Mouse (Mus musculus) adrenal gland, postnatal 36 days (tissue): ENCODE results near the gene Tmc8. TPM values are rescaled to one million over a fixed set of nuclear protein-coding genes. Genes with fewer than 3 reads are reported as not detected.
"Not testable (repeated sequence)": the region's sequence is repeated elsewhere in the genome, so short reads cannot be mapped to it uniquely, and the experiment has no call there.

ENCODE experiments used
- DNase-seq, 2 experiments: peaks; one replicate each; pipeline ENCODE4 v3.0.0; 2021; ENCODE audit warnings: mixed read lengths in 1 of 2
- total RNA-seq, 2 experiments: library from RNA; stranded (reverse); gene quantifications; 2 replicates each; pipeline ENCODE4 v1.2.3; 2021

Tmc8 gene
- total RNA-seq, 2 experiments from 2014 or later, result 3.9 to 6.0 TPM

DNA sequence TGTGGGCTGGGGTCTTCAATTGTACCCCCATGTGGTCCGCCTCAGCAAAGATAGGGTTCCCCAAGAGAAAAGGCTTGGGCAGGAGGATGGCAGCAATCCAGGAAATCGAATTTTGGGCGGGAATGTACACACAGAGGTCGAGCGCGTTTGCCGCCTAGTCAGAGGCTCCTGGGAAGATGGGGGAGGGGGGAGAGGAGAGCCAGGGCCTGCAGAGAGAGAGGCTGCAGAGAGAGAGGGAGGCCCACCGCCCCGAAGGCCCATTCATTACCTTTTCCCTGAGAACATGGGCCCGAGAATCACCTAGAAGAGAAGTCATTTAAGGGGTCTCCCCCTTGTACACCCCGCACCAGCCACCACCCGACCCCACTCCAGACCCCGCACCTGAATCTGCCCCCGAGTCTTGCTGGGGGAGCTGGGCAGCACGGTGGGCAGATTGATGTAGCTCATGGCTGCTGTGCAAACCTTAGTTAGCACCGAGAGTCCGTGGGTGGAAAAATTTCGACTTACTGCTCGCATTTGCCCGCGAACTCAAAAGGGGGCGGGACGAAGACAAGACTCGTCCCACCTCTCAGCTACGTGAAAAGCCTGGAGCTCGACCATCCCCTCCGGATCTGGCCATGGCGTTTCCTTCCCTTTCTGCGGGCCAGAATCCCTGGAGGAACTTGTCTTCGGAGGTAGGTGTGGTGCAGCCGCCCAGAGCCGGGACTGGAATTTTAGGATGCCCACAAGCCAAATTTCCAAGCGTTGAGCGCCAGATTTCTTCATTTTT lies 43.6 kb downstream of the Tmc8 start, which contains the start of the genes Afmid and Tk1:
Gene Afmid, plus strand, starts transcription at position 592 of the 769 bp plus-strand sequence.
Gene Tk1, minus strand, starts transcription at position 760 of the 769 bp plus-strand sequence.
- peak; percentile 78 to 83 for DNase-seq

DNA sequence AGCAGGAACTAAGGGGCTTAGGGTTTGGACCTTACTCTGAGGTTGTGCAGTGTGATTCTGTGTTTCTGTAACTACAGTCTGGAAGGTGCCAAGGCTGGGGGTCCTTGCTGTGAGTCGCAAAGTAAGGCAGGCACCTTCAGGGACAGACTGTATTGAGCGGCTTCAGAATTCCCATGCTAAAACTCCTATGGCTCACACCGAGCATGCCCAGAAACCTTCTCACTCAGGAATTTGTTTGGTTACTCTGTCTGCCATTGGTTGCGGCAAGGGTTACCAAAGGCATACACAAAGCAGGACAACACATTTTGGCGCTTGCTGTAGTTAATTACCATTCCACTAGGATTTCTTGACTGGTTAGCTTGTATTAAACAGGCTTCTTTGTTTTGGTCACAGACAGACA lies 44.3 kb downstream of the Tmc8 start:
- DNase-seq, result no peak

DNA sequence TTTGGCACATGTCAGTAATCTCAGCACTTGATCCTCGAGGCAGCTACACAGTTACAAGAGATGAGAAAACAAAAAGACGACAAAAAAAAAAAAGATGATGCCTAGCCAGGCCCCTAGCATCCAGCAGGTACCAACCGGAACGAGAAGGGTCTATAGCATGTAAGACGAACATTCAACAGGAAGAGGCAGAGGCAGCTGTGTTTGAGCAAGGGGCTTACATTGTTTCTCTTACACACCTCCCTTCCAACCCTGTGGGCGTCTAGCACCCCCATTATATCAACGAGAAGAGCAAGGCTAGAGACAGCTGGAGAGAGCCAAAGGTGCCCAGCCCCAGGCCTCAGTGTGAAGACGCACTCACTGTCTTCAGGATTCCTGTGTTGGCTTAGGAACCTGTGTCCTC lies 45.0 kb downstream of the Tmc8 start:
- no peak for DNase-seq

DNA sequence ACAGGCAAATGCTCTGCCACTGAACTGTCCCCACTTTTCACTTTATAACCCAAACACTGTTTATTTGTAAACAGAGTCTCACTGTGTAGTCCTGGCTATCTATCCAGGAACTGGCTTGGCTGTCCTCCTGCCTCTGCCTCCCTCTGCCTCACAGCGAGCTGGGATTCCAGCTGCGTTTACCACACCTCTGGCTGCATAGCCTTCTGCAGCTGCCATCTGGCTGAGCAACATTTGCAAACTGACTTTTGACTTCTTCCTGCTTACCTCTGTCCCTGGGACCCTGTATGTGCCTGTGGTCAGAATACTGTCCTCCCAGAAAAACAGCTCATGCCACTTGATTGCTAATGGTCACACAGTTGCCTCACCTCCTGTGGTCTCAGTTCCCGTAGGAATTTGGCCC lies 45.5 kb downstream of the Tmc8 start:
- no peak for DNase-seq

DNA sequence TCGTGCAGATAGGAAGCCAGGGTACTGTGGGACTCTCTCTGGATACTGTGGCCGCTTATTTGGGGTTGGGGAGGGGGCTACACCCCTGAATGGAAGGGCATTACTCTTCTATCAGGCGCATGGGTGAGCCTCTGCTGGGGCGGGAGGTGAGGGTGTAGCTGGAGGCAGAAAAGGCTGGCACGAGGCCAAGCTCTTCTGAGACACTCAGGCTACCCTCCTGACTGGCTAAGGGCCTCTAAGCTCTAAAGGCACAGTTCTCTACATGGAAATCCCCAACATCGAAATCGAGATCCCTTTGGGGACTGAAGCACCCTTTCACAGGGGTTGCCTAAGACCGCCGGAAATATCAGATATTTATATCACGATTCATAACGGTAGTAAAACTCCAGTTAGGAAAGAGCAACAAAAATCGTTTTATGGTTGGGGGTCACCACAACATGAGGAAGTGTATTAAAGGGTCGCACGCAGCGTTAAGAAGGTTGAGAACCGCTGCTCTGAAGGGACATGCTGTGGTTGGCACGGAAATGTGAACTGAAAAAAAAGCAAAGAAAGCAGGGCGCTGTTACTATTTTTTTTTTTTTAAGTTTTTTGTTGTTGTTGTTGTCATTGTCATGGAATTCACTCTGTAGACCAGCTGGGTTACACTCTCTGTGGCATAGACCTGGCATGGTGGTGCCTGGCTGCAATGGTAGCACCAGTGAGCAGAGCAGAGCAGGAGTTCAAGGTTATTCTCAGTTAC lies 46.4 kb downstream of the Tmc8 start:
- DNase-seq, result peak in 1 of 2 experiments; percentile 29

DNA sequence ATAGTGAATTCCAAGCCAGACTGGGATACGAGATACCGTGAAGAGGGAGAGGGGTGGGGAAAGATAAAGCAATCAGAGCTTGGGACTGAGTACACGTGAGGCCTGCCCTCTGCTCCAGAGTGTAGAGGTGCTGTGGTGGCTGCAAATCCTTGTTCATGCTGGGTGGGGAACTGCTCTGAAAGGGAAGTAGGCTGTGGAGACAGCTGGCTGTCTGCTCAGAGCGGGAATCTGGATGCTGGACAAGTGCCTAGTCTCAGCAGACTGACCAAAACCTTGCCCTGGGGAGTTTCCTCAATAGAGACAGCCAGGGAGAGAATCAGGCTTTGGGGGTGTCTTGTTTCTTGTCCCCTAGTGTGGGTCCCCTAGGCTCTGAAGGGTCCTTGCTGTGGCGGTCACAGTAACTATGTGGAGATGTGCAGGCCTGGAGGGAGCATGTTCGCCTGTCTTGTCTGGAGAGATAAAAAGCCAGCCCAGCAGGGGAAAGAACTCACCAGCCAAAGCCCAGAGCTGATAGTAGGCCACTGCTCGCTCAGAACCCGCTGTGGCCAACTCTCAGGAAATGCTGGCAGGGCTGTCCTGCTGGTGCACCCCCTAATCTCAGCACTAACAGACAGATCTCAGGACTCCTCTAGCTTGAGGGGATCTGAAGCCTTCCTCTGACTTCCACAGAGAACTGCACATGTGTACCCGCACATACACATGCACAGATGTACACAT lies 47.2 kb downstream of the Tmc8 start:
- peak; percentile 41 to 53 for DNase-seq

DNA sequence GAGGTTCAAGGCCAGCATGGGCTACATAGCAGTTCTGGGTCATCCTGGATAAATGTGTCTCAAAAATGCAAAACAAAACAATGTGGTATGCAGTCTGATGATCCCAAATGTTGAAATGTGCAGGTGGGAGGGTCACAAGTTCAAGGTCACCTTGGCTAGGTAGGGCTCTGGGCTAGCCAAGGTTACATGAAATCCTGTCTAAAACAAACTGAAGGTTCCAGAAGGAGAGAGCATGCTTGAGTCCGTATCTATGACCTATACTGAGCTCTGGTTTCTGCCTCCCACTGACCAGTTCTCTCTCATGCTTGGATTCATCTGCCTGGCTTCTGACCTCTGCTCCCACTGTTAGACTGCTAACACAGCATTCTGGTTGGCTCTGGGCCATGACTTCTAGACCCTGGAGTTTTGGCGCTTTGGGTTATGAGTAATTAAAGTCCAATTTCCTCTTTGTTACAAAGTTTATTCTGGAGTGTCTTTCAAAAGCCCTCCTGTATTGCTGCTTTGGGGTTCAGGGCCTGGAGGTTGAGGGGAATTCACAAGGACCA lies 47.9 kb downstream of the Tmc8 start:
- DNase-seq, result peak; percentile 33 to 61

DNA sequence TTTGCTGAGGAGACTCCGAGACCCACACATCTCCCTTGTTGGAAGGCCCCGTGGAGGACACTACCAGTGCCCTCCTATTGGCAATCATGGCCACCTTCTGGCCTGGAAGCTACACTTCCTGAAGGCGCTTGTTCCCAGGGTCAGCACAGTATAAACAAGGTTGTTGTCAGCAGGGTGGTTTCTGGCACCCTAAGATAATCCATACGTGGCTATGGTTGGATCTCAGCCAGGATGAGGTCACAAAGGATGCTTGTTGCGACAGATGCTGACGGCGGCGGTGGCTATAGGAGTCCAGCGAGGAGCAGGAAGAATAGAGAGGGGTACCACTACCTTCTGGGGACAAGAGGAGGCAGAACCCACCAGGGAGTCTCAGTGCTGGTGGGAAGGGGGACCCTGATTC lies 48.5 kb downstream of the Tmc8 start:
- DNase-seq, result no peak

DNA sequence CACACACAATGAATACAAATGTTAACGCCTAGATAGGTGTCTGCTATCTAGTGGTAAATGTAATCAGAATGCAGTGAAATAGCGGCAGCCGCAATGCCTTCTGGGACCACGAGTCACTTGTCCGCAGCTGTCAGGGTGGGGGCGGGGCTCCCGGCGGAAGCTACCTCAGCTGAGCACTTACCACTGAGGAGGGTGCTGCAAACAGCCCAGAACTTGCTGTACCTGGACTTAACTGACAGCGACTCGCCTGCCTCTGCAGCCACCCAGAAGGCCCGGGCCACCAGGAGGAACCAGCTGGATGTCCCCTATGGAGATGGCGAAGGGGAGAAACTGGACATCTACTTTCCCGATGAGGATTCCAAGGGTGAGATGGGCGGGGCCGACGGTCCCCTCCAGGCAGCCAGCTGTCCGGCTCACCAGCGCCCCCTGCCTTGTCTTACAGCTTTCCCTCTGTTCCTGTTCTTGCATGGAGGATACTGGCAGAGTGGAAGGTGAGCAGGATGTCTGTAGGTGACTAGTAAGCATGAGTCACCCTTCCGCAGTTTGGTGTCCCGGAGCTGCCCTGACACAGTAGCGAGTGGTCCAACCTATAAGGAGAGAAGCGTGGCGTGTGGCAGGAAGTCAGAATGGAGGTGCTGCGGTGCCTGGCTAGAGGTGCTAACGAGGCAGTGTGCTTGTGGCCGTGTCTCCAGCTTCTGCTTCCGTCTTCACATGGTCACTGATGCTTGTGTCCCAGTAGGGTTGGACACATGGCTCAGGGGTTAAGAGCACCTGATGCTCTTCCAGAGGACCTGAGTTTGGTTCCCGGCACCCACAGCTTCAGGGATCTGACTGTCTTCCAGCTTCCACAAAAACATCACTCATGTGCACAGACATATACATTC lies 50.5 kb downstream of the Tmc8 start:
- DNase-seq, result peak; percentile 65 to 83

DNA sequence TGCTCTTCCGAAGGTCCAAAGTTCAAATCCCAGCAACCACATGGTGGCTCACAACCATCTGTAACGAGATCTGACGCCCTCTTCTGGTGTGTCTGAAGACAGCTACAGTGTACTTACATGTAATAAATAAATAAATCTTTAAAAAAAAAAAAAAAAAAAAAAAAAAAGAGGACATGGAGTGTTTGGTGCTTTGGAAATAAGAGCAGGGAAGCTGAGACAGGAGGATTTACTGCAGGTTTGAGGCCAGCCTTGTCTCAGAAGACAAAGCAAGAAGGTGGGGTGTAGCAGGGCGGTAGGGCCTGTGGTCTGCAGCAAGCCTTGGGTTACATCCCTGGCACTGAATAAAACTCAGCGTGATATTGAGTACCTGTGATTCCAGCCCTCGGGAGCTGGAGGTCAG lies 51.6 kb downstream of the Tmc8 start:
- not testable (repeated sequence) for DNase-seq

DNA sequence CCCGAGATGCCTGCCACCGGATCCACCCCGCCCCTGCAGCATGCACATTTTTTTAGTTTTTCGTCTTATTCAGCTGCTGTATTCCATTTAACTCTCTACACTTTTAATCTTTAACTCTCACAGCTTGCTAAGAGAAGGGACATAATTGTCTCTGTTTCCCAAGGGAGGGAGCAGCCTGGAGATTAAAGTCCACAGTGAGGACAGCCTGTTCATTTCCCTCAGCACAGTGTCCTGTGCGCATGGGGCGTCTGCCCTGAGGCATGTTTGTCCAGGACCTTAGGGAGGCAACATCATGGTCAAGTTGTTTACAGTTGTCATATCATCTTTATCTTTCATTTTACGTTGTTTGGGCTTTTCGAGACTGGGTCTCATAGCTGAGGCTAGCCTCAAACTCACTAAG lies 52.2 kb downstream of the Tmc8 start:
- no peak for DNase-seq

DNA sequence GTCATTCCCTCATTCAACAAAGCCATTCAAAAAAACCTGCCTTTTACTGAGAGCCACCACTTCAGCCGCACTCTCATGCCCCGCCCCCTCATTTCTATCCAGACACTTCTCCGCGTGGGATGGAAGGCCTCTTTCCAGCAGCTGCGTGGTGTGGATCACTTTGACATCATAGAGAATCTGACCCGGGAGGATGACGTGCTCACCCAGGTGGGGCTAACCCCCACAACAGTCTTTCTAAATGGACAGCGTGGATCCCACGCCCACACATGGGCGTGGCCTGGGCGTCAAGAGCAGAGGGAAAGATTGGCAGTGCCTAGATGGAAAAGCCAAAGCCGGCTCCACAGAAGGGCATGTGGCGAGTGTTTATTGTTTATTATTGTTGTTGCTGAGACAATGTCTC lies 54.4 kb downstream of the Tmc8 start:
- DNase-seq, result peak in 1 of 2 experiments; percentile 59

DNA sequence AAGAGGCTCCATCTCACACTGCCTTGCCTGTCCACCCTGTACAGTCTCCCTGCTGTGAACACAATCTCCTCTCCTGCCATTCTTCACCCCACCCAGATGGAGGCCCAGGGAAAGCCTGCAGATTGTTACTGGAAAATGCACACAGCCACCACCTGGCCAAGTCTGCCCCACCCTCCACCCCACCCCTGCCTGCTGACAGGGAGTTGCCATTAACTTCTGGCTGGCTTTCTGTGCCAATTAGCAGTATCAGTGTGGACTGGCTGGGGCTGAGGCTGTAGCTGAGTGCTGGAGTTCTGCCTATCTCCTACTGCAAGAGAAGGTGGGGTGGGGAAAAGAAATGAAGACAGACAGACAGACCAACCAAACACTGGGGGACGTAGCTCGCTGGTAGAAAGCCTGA lies 56.7 kb downstream of the Tmc8 start:
- DNase-seq, result no peak

DNA sequence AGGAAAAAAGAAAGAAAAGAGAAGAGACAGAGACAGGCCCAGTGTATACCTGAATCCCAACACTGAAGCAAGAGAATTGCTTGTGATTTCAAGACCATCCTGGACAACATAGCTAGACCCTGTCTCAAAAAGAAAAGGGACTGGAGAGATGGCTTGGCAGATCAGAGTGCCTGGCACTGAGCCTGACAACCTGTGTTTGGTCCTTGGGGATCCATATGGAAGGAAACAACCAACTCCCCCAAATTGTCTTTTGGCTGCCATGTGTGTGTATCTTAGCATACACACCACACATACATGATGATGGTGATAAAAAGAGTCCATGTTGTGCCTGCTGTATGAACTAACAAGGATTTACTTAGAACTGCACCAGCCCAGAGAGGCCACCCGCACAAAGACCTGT lies 57.1 kb downstream of the Tmc8 start:
- no peak for DNase-seq

DNA sequence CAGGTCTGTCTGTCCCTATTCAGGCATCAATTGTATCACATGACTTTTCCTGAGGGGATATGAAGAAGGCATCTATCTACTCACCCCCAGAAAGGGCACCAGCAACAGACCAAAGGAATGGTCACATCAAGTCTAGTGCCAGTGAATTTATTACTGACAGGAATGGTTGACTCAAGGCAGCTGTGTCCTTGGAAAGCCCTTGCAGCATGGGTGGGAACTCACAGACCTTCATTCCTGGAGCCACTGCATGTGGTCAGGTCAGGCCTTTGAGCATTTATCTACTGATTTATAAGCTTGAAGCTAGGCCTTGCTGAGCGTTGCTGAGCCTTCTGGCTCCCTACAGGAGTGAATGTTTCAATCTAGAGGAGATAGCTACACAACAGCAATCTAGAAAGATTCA lies 59.0 kb downstream of the Tmc8 start:
- peak; percentile 44 to 53 for DNase-seq

Other genes starting within 250 kb of the Tmc8 start
- 10 to 100 TPM; 18.6 to 26.3 TPM for gene Tnrc6c, start 127.8 kb upstream of the Tmc8 start, total RNA-seq
- gene Tmc6, start 122 bp downstream of the Tmc8 start, total RNA-seq, result 10 to 100 TPM; 25.4 to 31.3 TPM
- not detected for gene 6030468B19Rik, start 15.6 kb downstream of the Tmc8 start, total RNA-seq
- gene Gm20708, start 27.6 kb downstream of the Tmc8 start, total RNA-seq, result under 1 TPM; 0.50 to 0.63 TPM
- gene Syngr2, start 27.6 kb downstream of the Tmc8 start, total RNA-seq, result 10 to 100 TPM; 80.4 to 97.8 TPM
- gene Afmid, start 43.8 kb downstream of the Tmc8 start, total RNA-seq, result 1 to 10 TPM; 6.5 to 8.6 TPM
- gene Tk1, start 44.0 kb downstream of the Tmc8 start, total RNA-seq, result 1 to 10 TPM; 7.9 to 8.8 TPM
- gene Birc5, start 67.2 kb downstream of the Tmc8 start, total RNA-seq, result 1 to 10 TPM; 5.0 to 5.4 TPM
- gene Tmem235, start 78.7 kb downstream of the Tmc8 start, total RNA-seq, result not detected
- gene Tha1, start 91.4 kb downstream of the Tmc8 start, total RNA-seq, result 10 to 100 TPM; 10.3 to 13.3 TPM
- 10 to 100 TPM in 1 of 2 experiments, 1 to 10 TPM in 1; 6.6 to 17.5 TPM for gene Socs3, start 188.0 kb downstream of the Tmc8 start, total RNA-seq
- 10 to 100 TPM; 54.7 to 58.7 TPM for gene Pgs1, start 204.2 kb downstream of the Tmc8 start, total RNA-seq